Mouse (Mus musculus): ENCODE results near the gene Epha4.
A peak's percentile ranks its signal among the peaks of the same experiment; 100 is the strongest.

Gene Epha4

DNA sequence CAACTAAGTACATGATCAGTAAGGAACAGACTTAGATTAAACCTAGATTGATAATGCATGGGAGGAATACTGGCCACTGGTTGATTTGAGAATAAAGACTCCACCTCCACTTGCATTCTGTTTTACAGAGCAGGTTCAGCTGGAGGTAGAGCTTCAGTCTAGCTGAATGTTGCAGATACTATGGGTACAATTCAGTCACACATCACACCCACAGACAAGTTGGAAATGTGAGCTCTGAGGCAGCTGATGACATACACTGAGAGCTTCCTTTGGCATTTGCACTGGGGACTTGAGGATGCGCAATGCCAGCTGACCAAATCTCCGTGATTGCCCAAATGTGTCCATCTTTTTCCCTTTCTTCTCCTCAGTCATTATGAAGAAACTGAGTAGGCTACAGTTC lies 125.8 kb downstream of the Epha4 start:
- DNase-seq: no peak

DNA sequence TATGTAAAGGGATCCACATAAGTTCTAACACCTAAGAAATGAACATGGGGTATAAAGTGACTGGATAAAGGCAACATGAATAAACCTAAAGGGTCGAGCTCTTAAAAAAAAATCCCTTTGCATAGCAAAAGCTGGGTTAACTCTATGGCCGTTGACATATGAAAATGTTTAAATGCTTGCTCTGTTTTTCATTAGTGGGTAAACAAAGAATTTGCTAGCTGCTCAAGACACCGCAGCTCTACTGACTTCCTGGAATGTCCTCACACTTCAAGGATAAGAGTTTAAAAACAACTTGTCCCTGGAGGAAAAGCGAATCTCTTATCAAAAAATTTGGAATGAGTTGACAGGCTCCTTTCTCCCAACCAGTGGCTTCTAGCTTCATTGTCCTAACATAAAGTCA lies 126.3 kb downstream of the Epha4 start:
- no peak for DNase-seq

DNA sequence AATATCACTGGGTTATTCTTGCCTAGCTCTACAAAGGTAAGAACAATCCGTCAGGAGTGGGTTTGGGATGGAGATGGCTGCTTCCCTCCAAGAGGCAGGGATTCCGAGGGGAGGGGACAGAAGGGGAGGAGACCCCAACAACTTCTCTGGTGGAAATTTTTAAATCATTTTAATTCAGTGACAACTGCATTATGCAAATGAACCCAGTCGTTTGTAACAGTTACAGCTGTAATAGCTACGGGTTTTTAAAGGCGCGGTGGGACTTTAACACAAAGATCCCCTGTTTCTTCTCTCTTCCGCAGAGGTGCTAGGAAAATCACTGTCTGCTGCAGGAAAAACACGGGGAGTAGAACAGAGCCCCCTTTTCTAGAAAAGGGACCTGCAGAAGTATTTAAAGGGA lies 129.3 kb downstream of the Epha4 start:
- DNase-seq: no peak

DNA sequence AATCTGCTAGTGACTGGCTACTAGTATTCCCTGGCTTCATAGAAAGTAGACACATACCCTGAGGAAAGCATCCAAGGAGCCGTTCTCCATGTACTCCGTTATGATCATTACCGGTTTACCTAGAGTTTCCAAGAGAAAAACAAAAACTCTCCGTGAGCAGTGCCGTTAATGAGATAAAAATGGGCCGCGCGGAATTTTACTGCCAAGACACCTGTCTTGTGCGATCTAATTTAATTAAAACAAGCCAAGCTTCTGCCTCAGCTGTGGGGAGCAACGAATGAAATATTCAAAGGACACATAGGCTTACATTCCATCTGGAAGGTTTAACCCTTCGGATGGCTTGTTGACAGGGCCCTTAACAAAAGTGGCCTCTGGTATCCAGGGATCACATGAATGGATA lies 131.4 kb downstream of the Epha4 start:
- peak; percentile 32 for DNase-seq

DNA sequence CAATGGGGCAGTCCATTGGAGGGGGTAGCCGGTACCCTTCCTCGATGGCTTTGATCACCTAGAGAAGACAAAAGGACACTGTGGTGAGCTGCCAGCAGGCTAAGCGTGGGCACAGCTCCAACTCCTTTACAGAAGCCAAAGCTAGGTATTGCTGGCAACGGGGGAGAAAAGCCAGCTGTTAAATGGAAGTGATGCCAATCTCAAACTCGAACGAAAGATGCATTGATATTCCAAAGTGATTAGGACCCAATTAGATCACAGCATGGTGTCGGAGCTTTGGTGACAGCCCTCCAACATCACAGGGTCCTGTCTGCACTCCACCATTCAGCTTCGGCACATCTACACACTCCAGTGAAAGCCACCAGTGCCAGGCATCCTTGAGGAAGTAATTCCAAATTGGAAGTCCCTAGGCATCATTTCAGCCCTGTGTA lies 137.3 kb downstream of the Epha4 start:
- DNase-seq: no peak

DNA sequence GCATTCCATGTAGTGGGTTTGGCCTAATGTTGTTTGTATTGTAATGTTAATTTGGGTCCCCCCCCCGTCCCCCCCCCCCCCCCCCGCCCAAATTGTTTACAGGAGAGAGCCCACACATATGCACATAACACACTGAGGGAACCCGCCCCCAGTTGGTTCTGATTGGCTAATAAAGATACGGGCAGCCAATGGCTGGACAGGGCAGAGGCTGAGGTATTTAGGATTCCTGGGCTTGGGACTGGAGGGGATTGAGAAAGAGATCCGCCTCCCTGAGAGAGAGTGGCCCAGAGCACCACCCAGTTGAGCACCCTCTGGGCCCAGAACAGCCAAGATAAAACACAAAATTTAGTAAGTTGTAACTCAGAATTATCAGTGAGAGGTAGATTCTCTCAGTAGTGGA lies 140.8 kb downstream of the Epha4 start:
- DNase-seq: no peak

DNA sequence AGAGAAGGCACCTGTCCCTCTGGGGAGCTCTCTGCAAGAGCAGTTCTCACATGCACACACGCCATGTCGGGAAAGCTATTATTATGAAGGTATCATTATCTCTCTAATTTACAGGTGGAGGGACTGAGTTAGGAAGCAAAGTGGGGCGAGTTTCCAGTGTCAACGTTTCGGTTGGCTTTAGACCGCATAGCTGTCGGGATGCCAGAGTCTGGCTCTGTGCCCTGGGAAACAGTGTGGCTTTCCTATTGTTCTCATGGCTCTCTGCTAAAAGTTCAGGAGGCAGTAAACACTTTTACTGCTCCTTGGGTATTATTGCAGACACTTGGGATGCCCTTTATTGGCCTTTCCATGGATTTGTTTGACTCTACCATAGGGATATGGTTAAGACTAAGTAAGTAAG lies 144.0 kb downstream of the Epha4 start:
- no peak for DNase-seq

DNA sequence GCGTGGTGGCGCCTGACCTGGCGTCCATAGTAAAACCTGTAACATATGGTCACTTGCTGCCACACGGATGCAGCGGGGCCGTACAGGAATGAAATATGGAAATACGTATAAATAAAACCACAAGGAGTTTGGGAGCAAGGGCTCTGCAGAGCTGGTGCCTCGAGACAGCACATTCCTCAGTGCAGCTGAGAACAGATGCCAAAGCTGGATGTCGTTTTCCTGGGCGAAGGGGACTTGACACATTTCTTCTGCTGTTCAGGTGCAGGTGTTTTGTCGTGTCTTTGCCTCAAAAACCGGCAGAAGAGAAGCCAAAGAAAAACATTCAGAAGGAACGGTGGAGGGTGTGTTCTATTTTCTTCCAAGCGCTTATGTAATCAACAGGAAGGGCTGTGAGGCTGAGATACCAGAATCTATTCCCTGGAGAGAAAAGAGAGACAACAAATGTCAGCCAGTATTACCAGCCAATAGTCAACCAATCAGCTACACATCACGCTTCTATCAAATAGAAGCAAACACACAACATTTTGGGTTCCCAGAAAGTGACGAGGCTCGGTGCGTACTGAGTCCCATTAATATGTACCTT lies 145.5 kb downstream of the Epha4 start:
- no peak for DNase-seq

DNA sequence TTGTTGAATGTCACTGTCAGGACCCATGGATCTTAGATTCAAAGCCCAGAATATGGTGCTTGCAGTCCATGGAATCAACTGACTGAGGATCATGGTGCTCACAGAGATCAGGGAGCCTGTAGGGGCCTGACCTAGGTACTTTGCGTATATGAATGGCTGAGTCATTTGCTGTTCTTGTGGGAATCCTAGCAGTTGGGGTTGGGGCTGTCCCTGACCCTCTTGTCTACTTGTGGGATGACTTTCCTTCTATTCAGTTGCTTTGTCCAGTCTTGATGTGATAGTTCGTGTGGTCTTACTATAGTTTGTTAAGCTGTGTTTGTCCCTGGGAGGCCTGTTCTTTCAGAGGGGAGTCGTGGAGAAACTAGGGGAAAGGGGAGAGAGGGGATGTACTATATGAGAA lies 149.0 kb downstream of the Epha4 start:
- no peak for DNase-seq

DNA sequence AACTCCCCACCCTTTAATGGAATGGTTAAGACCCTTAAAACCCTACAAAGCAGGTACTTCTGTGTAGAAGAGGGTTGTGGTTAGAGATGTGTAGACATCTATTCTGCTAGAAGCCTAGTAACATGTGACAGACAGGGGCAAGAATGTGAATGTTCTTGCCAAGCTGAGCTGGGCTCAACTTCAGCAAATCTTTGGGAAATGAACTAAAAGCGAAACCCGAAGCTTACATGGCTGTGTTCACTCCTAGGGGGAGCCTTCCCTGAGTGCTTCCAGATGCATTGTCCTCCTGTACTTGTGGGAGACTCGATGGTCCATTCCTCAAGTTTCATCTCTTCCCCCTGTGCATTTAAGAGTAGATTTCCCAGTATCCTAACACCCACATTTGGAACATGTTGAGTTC lies 150.3 kb downstream of the Epha4 start:
- no peak for DNase-seq

DNA sequence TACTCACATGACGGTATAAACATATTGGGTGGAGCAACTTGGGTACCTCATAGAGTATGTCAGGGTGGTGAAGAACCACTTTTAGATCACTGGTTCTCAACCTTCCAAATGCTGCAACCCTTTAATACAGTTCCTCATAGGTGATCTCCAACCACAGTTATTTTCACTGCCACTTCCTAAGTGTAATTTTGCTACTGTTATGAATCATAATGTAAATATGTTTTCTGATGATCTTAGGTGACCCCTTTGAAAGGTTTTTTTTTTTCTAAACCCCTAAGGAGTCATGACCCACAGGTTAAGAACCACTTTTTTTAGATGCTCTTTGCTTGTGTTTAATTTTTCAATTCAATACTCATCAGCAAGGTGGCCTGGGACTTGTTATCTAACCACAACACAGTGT lies 151.0 kb downstream of the Epha4 start:
- no peak for DNase-seq

DNA sequence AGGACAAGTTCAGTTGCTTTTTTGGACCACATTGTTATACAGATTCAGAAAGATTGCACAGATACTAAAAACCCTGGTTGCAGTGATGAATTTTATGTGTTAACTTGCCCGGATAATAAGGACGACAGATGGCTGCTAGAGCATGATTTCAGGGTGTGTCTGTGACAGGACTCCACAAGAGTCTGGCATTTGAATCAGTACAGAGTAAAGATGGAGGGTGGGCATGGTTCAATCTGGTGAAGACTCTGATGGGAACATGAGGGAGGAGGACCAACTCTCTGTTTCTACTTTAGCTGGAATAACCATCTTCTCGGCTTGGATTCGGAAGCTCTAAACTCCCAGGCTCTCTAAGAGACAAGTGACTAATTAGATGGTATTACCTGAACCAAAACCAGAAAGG lies 168.4 kb downstream of the Epha4 start:
- DNase-seq: no peak

DNA sequence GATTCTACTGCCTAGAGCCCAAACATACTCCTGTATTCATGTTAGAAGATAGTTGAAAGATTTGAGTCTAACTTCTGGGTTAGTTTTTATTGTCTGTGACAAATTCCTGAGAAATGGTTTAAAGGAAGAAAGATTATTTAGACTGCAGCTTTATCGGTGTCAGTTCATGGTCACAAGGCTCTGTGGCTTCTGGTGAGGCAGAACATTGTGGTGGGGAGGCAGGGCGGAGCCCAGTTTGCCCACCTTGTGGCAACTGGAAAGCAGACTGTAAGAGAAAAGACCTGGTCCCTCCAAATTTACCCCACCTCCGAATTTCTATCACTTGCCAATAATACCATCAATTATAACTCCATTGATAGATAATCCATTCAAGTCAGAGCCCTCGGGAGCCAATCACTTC lies 171.1 kb downstream of the Epha4 start:
- no peak for DNase-seq

DNA sequence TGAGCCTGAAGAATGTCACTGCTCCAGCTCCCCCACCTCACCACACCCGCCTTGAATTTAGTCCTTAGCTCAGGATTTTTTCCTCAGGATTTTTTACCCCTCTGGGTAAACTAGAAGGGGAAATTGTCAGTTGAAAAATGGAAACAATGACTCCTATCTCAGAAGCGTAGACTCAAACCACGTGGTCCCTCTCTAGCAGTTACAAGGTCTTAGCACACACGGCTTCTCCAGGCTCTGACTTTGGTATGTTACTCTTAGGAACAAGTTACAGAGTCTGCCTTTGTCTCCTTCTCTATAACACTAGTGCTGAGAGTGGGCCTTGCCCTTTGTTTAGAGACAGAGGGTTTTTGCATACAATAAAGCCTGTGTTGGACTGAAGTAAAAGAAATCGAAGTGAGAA lies 175.2 kb downstream of the Epha4 start:
- DNase-seq: no peak

DNA sequence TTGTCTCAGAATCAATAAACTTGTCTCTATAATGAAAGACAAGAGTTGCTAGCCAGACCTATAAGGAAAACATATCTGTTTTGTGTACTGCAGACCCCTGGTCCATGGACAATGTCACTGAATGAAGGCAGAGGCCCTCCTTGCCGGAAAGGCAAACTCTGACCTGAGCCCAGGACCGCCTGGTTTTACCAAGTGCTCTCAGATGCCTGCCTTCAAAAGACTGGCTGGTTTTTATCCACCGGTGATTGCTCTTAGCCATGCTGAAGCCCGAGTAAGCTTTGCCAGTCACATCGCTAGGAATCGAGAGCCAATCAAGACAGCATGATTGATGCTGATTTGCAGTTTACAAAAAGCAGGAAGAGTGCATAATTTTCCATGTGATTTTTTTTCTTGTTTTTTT lies 176.5 kb downstream of the Epha4 start:
- peak; percentile 50 for DNase-seq

DNA sequence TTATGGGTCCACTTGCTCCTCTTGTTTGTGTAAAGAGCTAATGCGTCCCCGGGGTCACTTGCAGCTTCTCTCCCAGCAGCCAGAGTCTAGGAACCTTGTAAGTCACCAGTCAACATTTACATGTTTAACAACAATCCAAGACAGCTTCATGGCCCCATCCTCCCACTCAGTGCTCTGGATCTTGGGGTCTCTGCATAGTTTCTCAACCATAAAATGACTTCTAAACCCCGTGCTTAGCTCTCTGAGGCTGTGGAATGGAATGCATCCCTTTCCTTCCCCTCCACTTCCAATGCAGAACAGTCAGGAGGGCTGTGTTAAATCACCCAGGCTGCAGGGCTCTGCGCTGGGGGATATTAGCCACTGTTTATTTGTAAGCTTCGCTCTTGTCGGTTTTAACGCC lies 178.0 kb downstream of the Epha4 start:
- no peak for DNase-seq

DNA sequence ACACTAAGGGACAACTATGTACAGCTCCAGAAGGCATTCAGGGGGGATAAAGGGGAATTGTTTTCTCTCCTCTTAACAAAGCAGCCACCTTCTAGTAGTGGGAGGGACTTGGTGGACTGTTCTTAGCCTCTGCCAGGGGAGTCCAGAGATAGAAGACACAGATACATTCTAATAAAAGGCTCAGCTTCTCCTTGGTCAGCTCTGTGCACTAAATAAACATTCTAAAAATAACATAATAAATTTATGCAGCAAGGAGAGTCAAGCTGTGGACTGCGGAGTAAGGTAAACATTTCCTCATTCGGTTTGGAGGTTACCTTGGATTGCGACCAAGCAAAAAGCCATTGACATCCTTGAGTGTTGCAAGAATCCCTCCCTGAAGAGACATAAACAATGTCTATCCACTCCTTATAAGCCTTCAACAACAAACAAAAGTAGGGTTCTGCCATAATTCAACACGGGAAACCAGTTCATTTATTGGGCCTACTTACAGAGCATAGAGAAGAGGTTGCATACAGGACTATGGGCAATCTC lies 196.2 kb downstream of the Epha4 start:
- DNase-seq: no peak
